Mouse (Mus musculus): ENCODE data around the gene Pcdh9. TPM values are rescaled to one million over a fixed set of nuclear protein-coding genes. Genes with fewer than 3 reads are reported as not detected.

Gene Pcdh9
- polyA plus RNA-seq, 1 experiment from 2014 or later = 33.7 TPM

GRCm38 (mm10) chr14:93842686-93843288 lies 47.7 kb downstream of the Pcdh9 start:
- Histone ChIP-seq H3K27me3 (replicated peaks; ENCODE audit: control insufficient read depth, insufficient read depth, low read length) (no peaks in the 10 kb centered on the region), H3K9me3 (ENCODE audit: control insufficient read depth, low read length) (no peaks in the 10 kb centered on the region), H3K4me3 (ENCODE audit: low read depth, low read length) (no peak overlapping the region), H3K27ac (replicated peaks; ENCODE audit: low read depth, low read length) (no peak overlapping the region), H3K36me3 (ENCODE audit: control insufficient read depth, insufficient read depth, low read length) (no peaks in the 10 kb centered on the region), H3K9ac (ENCODE audit: low read depth, low read length) (no peak overlapping the region), H3K4me2 (ENCODE audit: low read depth, low read length) (no peak overlapping the region), H3K4me1 (ENCODE audit: control insufficient read depth, insufficient read depth, low read length) (no peaks in the 10 kb centered on the region)
- ATAC-seq (ENCODE audit: low read depth) = no peak
- peak; percentile 4 for DNase-seq (ENCODE audit: low spot score)
- 63% methylated on average over 3 of the region's 3 CpGs for WGBS

GRCm38 (mm10) chr14:93832511-93832910 lies 58.0 kb downstream of the Pcdh9 start:
- ATAC-seq (ENCODE audit: low read depth) = no peak
- DNase-seq (ENCODE audit: low spot score) = no peak
- Histone ChIP-seq H3K9me3 (ENCODE audit: control insufficient read depth, low read length) (no peaks in the 10 kb centered on the region), H3K27ac (replicated peaks; ENCODE audit: low read depth, low read length) (no peak overlapping the region), H3K4me3 (ENCODE audit: low read depth, low read length) (no peak overlapping the region), H3K4me1 (ENCODE audit: control insufficient read depth, insufficient read depth, low read length) (no peaks in the 10 kb centered on the region), H3K9ac (ENCODE audit: low read depth, low read length) (no peak overlapping the region), H3K4me2 (ENCODE audit: low read depth, low read length) (no peak overlapping the region), H3K27me3 (replicated peaks; ENCODE audit: control insufficient read depth, insufficient read depth, low read length) (no peaks in the 10 kb centered on the region), H3K36me3 (ENCODE audit: control insufficient read depth, insufficient read depth, low read length) (no peaks in the 10 kb centered on the region)
- 75% methylated on average over 6 of the region's 6 CpGs for WGBS

- Histone ChIP-seq H3K9me3 (ENCODE audit: control insufficient read depth, low read length) (no peaks in the 10 kb centered on the region), H3K36me3 (ENCODE audit: control insufficient read depth, insufficient read depth, low read length) (no peaks in the 10 kb centered on the region), H3K4me1 (ENCODE audit: control insufficient read depth, insufficient read depth, low read length) (no peaks in the 10 kb centered on the region), H3K27ac (replicated peaks; ENCODE audit: low read depth, low read length) (no peak overlapping the region), H3K4me3 (ENCODE audit: low read depth, low read length) (no peak overlapping the region), H3K4me2 (ENCODE audit: low read depth, low read length) (no peak overlapping the region), H3K9ac (ENCODE audit: low read depth, low read length) (no peak overlapping the region), H3K27me3 (replicated peaks; ENCODE audit: control insufficient read depth, insufficient read depth, low read length) (no peaks in the 10 kb centered on the region)
- DNase-seq (ENCODE audit: low spot score) (no peak), ATAC-seq (ENCODE audit: low read depth) (no peak)
- WGBS = 55% methylated on average over 6 of the region's 6 CpGs
Measured at GRCm38 (mm10) chr14:93827159-93827558, 63.3 kb downstream of the Pcdh9 start.

- no peaks in the 10 kb centered on the region for H3K27me3 ChIP-seq (replicated peaks; ENCODE audit: control insufficient read depth, insufficient read depth, low read length)
- no peak overlapping the region for H3K4me2 ChIP-seq (ENCODE audit: low read depth, low read length)
- DNase-seq (ENCODE audit: low spot score) (peak; percentile 44), ATAC-seq (ENCODE audit: low read depth) (peak; percentile 33; the same call in 1 of the 2 replicates)
- H3K36me3 ChIP-seq (ENCODE audit: control insufficient read depth, insufficient read depth, low read length) = no peaks in the 10 kb centered on the region
- no peaks in the 10 kb centered on the region for H3K9me3 ChIP-seq (ENCODE audit: control insufficient read depth, low read length)
- no peak overlapping the region for H3K27ac ChIP-seq (replicated peaks; ENCODE audit: low read depth, low read length)
- H3K4me1 ChIP-seq (ENCODE audit: control insufficient read depth, insufficient read depth, low read length) = no peaks in the 10 kb centered on the region
- 53% methylated on average over 6 of the region's 6 CpGs for WGBS
- no peak overlapping the region for H3K9ac ChIP-seq (ENCODE audit: low read depth, low read length)
- no peak overlapping the region for H3K4me3 ChIP-seq (ENCODE audit: low read depth, low read length)
Measured at GRCm38 (mm10) chr14:93826042-93826462, 64.4 kb downstream of the Pcdh9 start.

GRCm38 (mm10) chr14:93818845-93819244 lies 71.6 kb downstream of the Pcdh9 start:
- 80% methylated on average over 4 of the region's 4 CpGs for WGBS
- H3K27ac ChIP-seq (replicated peaks; ENCODE audit: low read depth, low read length) = no peak overlapping the region
- DNase-seq (ENCODE audit: low spot score) (no peak), ATAC-seq (ENCODE audit: low read depth) (no peak)
- H3K27me3 ChIP-seq (replicated peaks; ENCODE audit: control insufficient read depth, insufficient read depth, low read length) = no peaks in the 10 kb centered on the region
- H3K4me1 ChIP-seq (ENCODE audit: control insufficient read depth, insufficient read depth, low read length) = no peaks in the 10 kb centered on the region
- H3K9me3 ChIP-seq (ENCODE audit: control insufficient read depth, low read length) = no peaks in the 10 kb centered on the region
- no peaks in the 10 kb centered on the region for H3K36me3 ChIP-seq (ENCODE audit: control insufficient read depth, insufficient read depth, low read length)
- H3K4me3 ChIP-seq (ENCODE audit: low read depth, low read length) = no peak overlapping the region
- H3K9ac ChIP-seq (ENCODE audit: low read depth, low read length) = no peak overlapping the region
- H3K4me2 ChIP-seq (ENCODE audit: low read depth, low read length) = no peak overlapping the region

- Histone ChIP-seq H3K4me1 (ENCODE audit: control insufficient read depth, insufficient read depth, low read length) (no peaks in the 10 kb centered on the region), H3K4me3 (ENCODE audit: low read depth, low read length) (no peak overlapping the region), H3K36me3 (ENCODE audit: control insufficient read depth, insufficient read depth, low read length) (no peaks in the 10 kb centered on the region), H3K9ac (ENCODE audit: low read depth, low read length) (no peak overlapping the region), H3K9me3 (ENCODE audit: control insufficient read depth, low read length) (no peaks in the 10 kb centered on the region), H3K27me3 (replicated peaks; ENCODE audit: control insufficient read depth, insufficient read depth, low read length) (no peaks in the 10 kb centered on the region), H3K27ac (replicated peaks; ENCODE audit: low read depth, low read length) (no peak overlapping the region), H3K4me2 (ENCODE audit: low read depth, low read length) (no peak overlapping the region)
- 30% methylated on average over 4 of the region's 4 CpGs for WGBS
- no peak for ATAC-seq (ENCODE audit: low read depth)
- peak; percentile 35 for DNase-seq (ENCODE audit: low spot score)
Measured at GRCm38 (mm10) chr14:93817591-93817990, 72.9 kb downstream of the Pcdh9 start.

- Histone ChIP-seq H3K4me2 (ENCODE audit: low read depth, low read length) (no peak overlapping the region), H3K9ac (ENCODE audit: low read depth, low read length) (no peak overlapping the region), H3K4me1 (ENCODE audit: control insufficient read depth, insufficient read depth, low read length) (no peaks in the 10 kb centered on the region), H3K9me3 (ENCODE audit: control insufficient read depth, low read length) (no peaks in the 10 kb centered on the region), H3K27ac (replicated peaks; ENCODE audit: low read depth, low read length) (no peak overlapping the region), H3K4me3 (ENCODE audit: low read depth, low read length) (no peak overlapping the region), H3K36me3 (ENCODE audit: control insufficient read depth, insufficient read depth, low read length) (no peaks in the 10 kb centered on the region), H3K27me3 (replicated peaks; ENCODE audit: control insufficient read depth, insufficient read depth, low read length) (no peaks in the 10 kb centered on the region)
- ATAC-seq (ENCODE audit: low read depth) = no peak
- no peak for DNase-seq (ENCODE audit: low spot score)
- WGBS = 87% methylated on average over 3 of the region's 3 CpGs
Measured at GRCm38 (mm10) chr14:93794530-93794929, 95.9 kb downstream of the Pcdh9 start.

GRCm38 (mm10) chr14:93786234-93786633 lies 104.2 kb downstream of the Pcdh9 start:
- Histone ChIP-seq H3K9me3 (ENCODE audit: control insufficient read depth, low read length) (0 out of 2 replicates have a peak, but pooled peaks cover 3% of the 10 kb centered on the region), H3K27me3 (replicated peaks; ENCODE audit: control insufficient read depth, insufficient read depth, low read length) (no peaks in the 10 kb centered on the region), H3K27ac (replicated peaks; ENCODE audit: low read depth, low read length) (no peak overlapping the region), H3K9ac (ENCODE audit: low read depth, low read length) (no peak overlapping the region), H3K36me3 (ENCODE audit: control insufficient read depth, insufficient read depth, low read length) (no peaks in the 10 kb centered on the region), H3K4me2 (ENCODE audit: low read depth, low read length) (no peak overlapping the region), H3K4me3 (ENCODE audit: low read depth, low read length) (no peak overlapping the region), H3K4me1 (ENCODE audit: control insufficient read depth, insufficient read depth, low read length) (no peaks in the 10 kb centered on the region)
- WGBS = 63% methylated on average over 4 of the region's 4 CpGs
- DNase-seq (ENCODE audit: low spot score) (no peak), ATAC-seq (ENCODE audit: low read depth) (no peak)

GRCm38 (mm10) chr14:93785031-93785430 lies 105.4 kb downstream of the Pcdh9 start:
- Histone ChIP-seq H3K4me1 (ENCODE audit: control insufficient read depth, insufficient read depth, low read length) (no peaks in the 10 kb centered on the region), H3K36me3 (ENCODE audit: control insufficient read depth, insufficient read depth, low read length) (no peaks in the 10 kb centered on the region), H3K4me3 (ENCODE audit: low read depth, low read length) (no peak overlapping the region), H3K27ac (replicated peaks; ENCODE audit: low read depth, low read length) (no peak overlapping the region), H3K9me3 (ENCODE audit: control insufficient read depth, low read length) (0 out of 2 replicates have a peak, but pooled peaks cover 3% of the 10 kb centered on the region), H3K9ac (ENCODE audit: low read depth, low read length) (no peak overlapping the region), H3K27me3 (replicated peaks; ENCODE audit: control insufficient read depth, insufficient read depth, low read length) (no peaks in the 10 kb centered on the region), H3K4me2 (ENCODE audit: low read depth, low read length) (no peak overlapping the region)
- 26% methylated on average over 2 of the region's 2 CpGs for whole genome bisulfite sequencing
- ATAC-seq (ENCODE audit: low read depth) (no peak), DNase-seq (ENCODE audit: low spot score) (peak; percentile 17)

Measured in embryonic facial prominence, embryonic 14.5 days (tissue).